Mouse (Mus musculus) midbrain, postnatal 0 days (tissue): Measurements from ENCODE around the gene Tpx2. TPM values are rescaled to one million over a fixed set of nuclear protein-coding genes. Genes with fewer than 3 reads are reported as not detected.

Experiments used
- ATAC-seq: fragments of 200-750 bp; cut with Nextera tagmentation; 2 replicates; pipeline ENCODE4 v1.8.0; 2017; ENCODE audit warnings: moderate number of reproducible peaks, mild to moderate bottlenecking, moderate TSS enrichment, moderate library complexity; ENCODE audit not compliant: low FRiP score
- DNase-seq: peaks from one replicate; pipeline ENCODE4 v3.0.0-alpha.2; 2015; ENCODE audit warnings: low spot score
- H3K27ac ChIP-seq: fragments of 300-500 bp; sonication (generic); 2 replicates; pipeline ENCODE4 v1.5.1; 2014; ENCODE audit warnings: low read depth, mild to moderate bottlenecking, low read length, mixed read lengths
- H3K27me3 ChIP-seq: fragments of 300-500 bp; sonication (generic); 2 replicates; pipeline ENCODE4 v1.6.1; 2014; ENCODE audit warnings: low read length, control low read depth, mixed read lengths; ENCODE audit not compliant: insufficient read depth
- H3K36me3 ChIP-seq: fragments of 300-500 bp; sonication (generic); 2 replicates; pipeline ENCODE4 v1.6.1; 2014; ENCODE audit warnings: low read length, control low read depth, mixed read lengths; ENCODE audit not compliant: insufficient read depth
- H3K4me1 ChIP-seq: fragments of 300-500 bp; sonication (generic); 2 replicates; pipeline ENCODE4 v1.6.1; 2014; ENCODE audit warnings: mild to moderate bottlenecking, control low read depth, antibody characterized with exemption, low read length, mixed read lengths; ENCODE audit not compliant: insufficient read depth
- H3K4me2 ChIP-seq: fragments of 300-500 bp; sonication (generic); 2 replicates; pipeline ENCODE4 v1.6.1; 2014; ENCODE audit warnings: low read depth, mild to moderate bottlenecking, low read length, mixed read lengths; ENCODE audit not compliant: poor library complexity, severe bottlenecking
- H3K4me3 ChIP-seq: fragments of 300-500 bp; sonication (generic); 2 replicates; pipeline ENCODE4 v1.5.1; 2014; ENCODE audit warnings: low read depth, mild to moderate bottlenecking, low read length, moderate library complexity
- H3K9ac ChIP-seq: fragments of 300-500 bp; sonication (generic); replicated peaks from 2 replicates; pipeline ENCODE4 v1.6.1; 2014; ENCODE audit warnings: mild to moderate bottlenecking, low read length, moderate library complexity, mixed read lengths; ENCODE audit not compliant: poor library complexity, severe bottlenecking
- H3K9me3 ChIP-seq: fragments of 300-500 bp; sonication (generic); 2 replicates; pipeline ENCODE4 v1.6.1; 2016; ENCODE audit warnings: low read length, control low read depth
- CTCF ChIP-seq: IDR thresholded peaks from 2 replicates; pipeline ENCODE4 v1.5.1; 2016; ENCODE audit warnings: antibody characterized with exemption, mild to moderate bottlenecking
- WGBS: fragments of 180-500 bp; shearing (Covaris S2); extraction: QIAGEN DNeasy Blood & Tissue Kit; methylation state at CpG from one replicate; pipeline ENCODE4 v1.1.7; 2014; 5-methylcytosine and 5-hydroxymethylcytosine counted together
- polyA plus RNA-seq: library from polyadenylated mRNA; unstranded; fragments of >200 nt; fragmentation: Nextera tagmentation; extraction: Ambion mirVana; gene quantifications from 2 replicates; pipeline ENCODE4 v1.2.1, GENCODE M21; 2015
- total RNA-seq: library from RNA; depleted of rRNA; stranded (reverse); fragments of >200 nt; gene quantifications from 2 replicates; pipeline ENCODE4 v1.2.3, GENCODE M21; 2014

Gene Tpx2
- total and polyA plus RNA-seq, 2 experiments from 2014 or later: 4.7 to 4.8 TPM

DNA sequence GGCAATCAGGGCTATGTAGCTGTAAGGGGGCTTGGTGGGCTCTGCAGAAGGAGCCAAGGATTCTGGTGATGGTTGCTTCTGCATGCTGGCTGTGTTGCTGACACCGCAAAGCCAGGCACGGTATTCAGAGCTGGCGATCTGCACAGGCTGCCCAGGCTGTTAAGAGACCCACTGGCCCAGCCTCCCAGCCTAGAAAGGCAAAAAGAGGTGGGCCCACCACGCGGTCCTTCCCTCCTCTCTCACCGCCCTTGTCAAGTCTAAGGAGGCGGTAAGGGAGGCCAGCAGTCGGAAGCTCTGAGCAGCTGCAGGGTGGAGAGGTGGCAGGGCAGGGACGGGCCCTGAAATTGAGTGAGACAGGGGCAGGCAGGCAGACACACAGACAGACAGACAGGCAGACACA, 85.3 kb downstream of the Tpx2 start, which contains the start of gene Foxs1:
TSS of gene Foxs1 (minus strand) at position 161 of the 400 bp plus-strand sequence.
- ATAC-seq (no peak), DNase-seq (no peak)
- peak within 1 kb of the TSS; percentile 38; the same call in 1 of the 2 replicates for H3K27ac ChIP-seq
- no peaks in the 10 kb centered on the region for H3K4me1 ChIP-seq
- no peaks in the 10 kb centered on the region for H3K36me3 ChIP-seq
- H3K9ac ChIP-seq: 0 out of 2 replicates have a peak within 1 kb of the TSS, but pooled peaks have one; percentile 8
- peak within 1 kb of the TSS; percentile 3; the same call in 1 of the 2 replicates for H3K4me3 ChIP-seq
- TF ChIP-seq CTCF: no peak
- no peak within 1 kb of the TSS for H3K4me2 ChIP-seq
- 27% methylated on average over 7 of the region's 9 CpGs for WGBS
- no peaks in the 10 kb centered on the region for H3K9me3 ChIP-seq
- H3K27me3 ChIP-seq: no peaks in the 10 kb centered on the region

- Histone ChIP-seq H3K27me3 (no peaks in the 10 kb centered on the region), H3K9me3 (no peaks in the 10 kb centered on the region), H3K27ac (no peak overlapping the region), H3K9ac (no peak overlapping the region), H3K4me3 (no peak overlapping the region), H3K36me3 (no peaks in the 10 kb centered on the region), H3K4me2 (no peak overlapping the region), H3K4me1 (no peaks in the 10 kb centered on the region)
- DNase-seq (no peak), ATAC-seq (no peak)
- WGBS: 35% methylated on average over 5 of the region's 5 CpGs
- peak; percentile 68 for TF ChIP-seq CTCF
Observed at GRCm38 (mm10) chr2:152933614-152934013, 85.8 kb downstream of the Tpx2 start.

DNA sequence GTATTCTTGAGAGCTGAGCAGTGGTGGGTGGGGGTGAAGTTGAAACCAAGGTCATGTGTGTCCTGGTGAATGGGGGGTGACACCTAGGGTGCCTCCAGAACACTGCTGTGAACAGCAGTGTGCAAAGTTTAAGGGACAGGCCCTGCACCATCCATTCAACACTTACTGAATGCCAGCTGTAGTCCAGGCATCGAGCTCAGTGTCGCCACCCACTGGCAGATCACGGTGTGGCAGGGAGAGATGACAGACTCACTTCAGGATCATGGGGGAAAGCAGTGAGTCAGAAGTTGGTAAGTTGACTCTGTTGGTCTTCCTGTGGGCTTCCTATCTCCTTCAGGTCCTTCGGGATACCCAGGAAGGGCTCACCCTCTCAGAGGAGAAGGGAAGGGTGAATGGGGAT, 92.1 kb downstream of the Tpx2 start:
- no peaks in the 10 kb centered on the region for H3K9me3 ChIP-seq
- no peak overlapping the region for H3K27ac ChIP-seq
- no peak for ATAC-seq
- WGBS: 16% methylated on average over 4 of the region's 4 CpGs
- peaks cover 19% of the 10 kb centered on the region for H3K27me3 ChIP-seq
- no peak overlapping the region for H3K4me3 ChIP-seq
- H3K4me2 ChIP-seq: no peak overlapping the region
- no peak overlapping the region for H3K9ac ChIP-seq
- 0 out of 2 replicates have a peak, but pooled peaks cover 7% of the 10 kb centered on the region for H3K4me1 ChIP-seq
- TF ChIP-seq CTCF: peak; percentile 75
- no peak for DNase-seq
- H3K36me3 ChIP-seq: no peaks in the 10 kb centered on the region

DNA sequence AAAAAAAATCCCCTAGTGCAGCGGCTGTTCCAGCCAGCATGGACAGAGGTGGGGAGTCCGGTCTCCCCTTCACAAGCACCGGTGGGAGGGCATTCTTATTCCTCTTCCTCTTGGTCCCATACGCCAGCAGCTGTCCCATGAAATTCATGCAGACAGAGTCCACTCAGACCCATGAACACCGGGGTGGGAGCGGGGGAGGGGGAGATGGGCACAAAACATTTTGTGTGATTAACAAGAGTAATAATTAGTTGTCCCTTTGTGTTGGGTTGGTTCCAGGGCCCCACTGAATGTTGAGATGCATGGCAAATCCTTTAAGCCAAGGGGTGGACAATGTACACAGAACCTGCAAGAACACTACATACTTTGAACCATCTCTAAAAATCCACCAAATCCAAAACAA, 93.3 kb downstream of the Tpx2 start:
- Histone ChIP-seq H3K36me3 (no peaks in the 10 kb centered on the region), H3K27ac (no peak overlapping the region), H3K4me3 (no peak overlapping the region), H3K27me3 (peaks cover 32% of the 10 kb centered on the region), H3K4me1 (0 out of 2 replicates have a peak, but pooled peaks cover 7% of the 10 kb centered on the region), H3K4me2 (no peak overlapping the region), H3K9me3 (no peaks in the 10 kb centered on the region), H3K9ac (no peak overlapping the region)
- no peak for DNase-seq
- no peak for TF ChIP-seq CTCF
- WGBS: 76% methylated on average over 6 of the region's 6 CpGs
- no peak for ATAC-seq

- H3K4me2 ChIP-seq: no peak overlapping the region
- ATAC-seq (no peak), DNase-seq (no peak)
- WGBS: 47% methylated on average over 7 of the region's 7 CpGs
- H3K36me3 ChIP-seq: no peaks in the 10 kb centered on the region
- no peak overlapping the region for H3K4me3 ChIP-seq
- H3K27ac ChIP-seq: no peak overlapping the region
- H3K4me1 ChIP-seq: 0 out of 2 replicates have a peak, but pooled peaks cover 7% of the 10 kb centered on the region
- H3K27me3 ChIP-seq: peaks cover 33% of the 10 kb centered on the region
- H3K9ac ChIP-seq: no peak overlapping the region
- TF ChIP-seq CTCF: no peak
- no peaks in the 10 kb centered on the region for H3K9me3 ChIP-seq
Observed at GRCm38 (mm10) chr2:152941776-152942175, 94.0 kb downstream of the Tpx2 start.

- TF ChIP-seq CTCF: no peak
- peak overlapping the region; percentile 45 for H3K4me3 ChIP-seq
- ATAC-seq (no peak), DNase-seq (no peak)
- H3K9me3 ChIP-seq: no peaks in the 10 kb centered on the region
- peak overlapping the region; percentile 60 for H3K9ac ChIP-seq
- peak overlapping the region; percentile 99 for H3K4me2 ChIP-seq
- peaks cover 33% of the 10 kb centered on the region for H3K27me3 ChIP-seq
- no peak overlapping the region for H3K27ac ChIP-seq
- no peaks in the 10 kb centered on the region for H3K36me3 ChIP-seq
- under 1% methylated on average over 57 of the region's 65 CpGs for WGBS
- 0 out of 2 replicates have a peak, but pooled peaks cover 7% of the 10 kb centered on the region for H3K4me1 ChIP-seq
Observed at GRCm38 (mm10) chr2:152942898-152943515, 95.2 kb downstream of the Tpx2 start.
